Mouse (Mus musculus) limb, embryonic 14.5 days (tissue): ENCODE data around the gene Phldb2. TPM values are rescaled to one million over a fixed set of nuclear protein-coding genes. Genes with fewer than 3 reads are reported as not detected.

Experiments
- ATAC-seq: fragments of 200-750 bp; cut with Nextera tagmentation; 2 replicates; pipeline ENCODE4 v1.8.0; 2017; ENCODE audit warnings: low read depth, moderate number of reproducible peaks, moderate TSS enrichment; ENCODE audit not compliant: low FRiP score
- DNase-seq: peaks from one replicate; pipeline ENCODE4 v3.0.0-alpha.2; 2015; ENCODE audit warnings: low spot score
- H3K27ac ChIP-seq: fragments of 300-500 bp; sonication (generic); replicated peaks from 2 replicates; pipeline ENCODE4 v1.5.1; 2014; ENCODE audit warnings: low read depth, mild to moderate bottlenecking, low read length, moderate library complexity, mixed read lengths
- H3K27me3 ChIP-seq: fragments of 300-500 bp; sonication (generic); 2 replicates; pipeline ENCODE4 v1.6.1; 2014; ENCODE audit warnings: low read length, mixed read lengths; ENCODE audit not compliant: control insufficient read depth, insufficient read depth
- H3K36me3 ChIP-seq: fragments of 300-500 bp; sonication (generic); 2 replicates; pipeline ENCODE4 v1.6.1; 2014; ENCODE audit warnings: mild to moderate bottlenecking, low read length, moderate library complexity, mixed read lengths; ENCODE audit not compliant: control insufficient read depth, insufficient read depth
- H3K4me1 ChIP-seq: fragments of 300-500 bp; sonication (generic); 2 replicates; pipeline ENCODE4 v1.6.1; 2014; ENCODE audit warnings: antibody characterized with exemption, low read length, mixed read lengths; ENCODE audit not compliant: control insufficient read depth, insufficient read depth
- H3K4me2 ChIP-seq: fragments of 300-500 bp; sonication (generic); replicated peaks from 2 replicates; pipeline ENCODE4 v1.6.1; 2014; ENCODE audit warnings: low read depth, mild to moderate bottlenecking, low read length, moderate library complexity; ENCODE audit not compliant: severe bottlenecking
- H3K4me3 ChIP-seq: fragments of 300-500 bp; sonication (generic); replicated peaks from 2 replicates; pipeline ENCODE4 v1.5.1; 2014; ENCODE audit warnings: low read length
- H3K9ac ChIP-seq: fragments of 300-500 bp; sonication (generic); 2 replicates; pipeline ENCODE4 v1.6.1; 2014; ENCODE audit warnings: mild to moderate bottlenecking, low read depth, low read length, moderate library complexity; ENCODE audit not compliant: severe bottlenecking
- H3K9me3 ChIP-seq: fragments of 300-500 bp; sonication (generic); 2 replicates; pipeline ENCODE4 v1.6.1; 2016; ENCODE audit warnings: low read length; ENCODE audit not compliant: control insufficient read depth
- POLR2A ChIP-seq: fragments of 200-500 bp; IDR thresholded peaks from 2 replicates; pipeline ENCODE4 v1.8.0; 2012; ENCODE audit warnings: inconsistent platforms, mild to moderate bottlenecking, moderate library complexity, borderline replicate concordance; ENCODE audit not compliant: insufficient read depth, insufficient read length; ENCODE audit errors: extremely low read depth
- WGBS: fragments of 180-500 bp; shearing (Covaris S2); extraction: QIAGEN DNeasy Blood & Tissue Kit; methylation state at CpG from one replicate; pipeline ENCODE4 v1.1.7; 2014; 5-methylcytosine and 5-hydroxymethylcytosine counted together
- polyA plus RNA-seq, 2 experiments: library from polyadenylated mRNA; depleted of rRNA in 1 of 2; stranded (reverse) in 1 of 2; unstranded in 1 of 2; fragments of >200 nt; fragmentation: Nextera tagmentation in 1 of 2; extraction: Ambion mirVana in 1 of 2; gene quantifications; 2 replicates each; pipeline versions ENCODE4 v1.2.1 to v1.2.3; 2012 to 2014

The Phldb2 gene
- 46.5 and 51.0 TPM in 2 replicates for polyA plus RNA-seq (2012; rRNA removed)
- 55.8 and 57.9 TPM in 2 replicates for polyA plus RNA-seq (2014; fragmentation: Nextera tagmentation; extraction: Ambion mirVana)

DNA sequence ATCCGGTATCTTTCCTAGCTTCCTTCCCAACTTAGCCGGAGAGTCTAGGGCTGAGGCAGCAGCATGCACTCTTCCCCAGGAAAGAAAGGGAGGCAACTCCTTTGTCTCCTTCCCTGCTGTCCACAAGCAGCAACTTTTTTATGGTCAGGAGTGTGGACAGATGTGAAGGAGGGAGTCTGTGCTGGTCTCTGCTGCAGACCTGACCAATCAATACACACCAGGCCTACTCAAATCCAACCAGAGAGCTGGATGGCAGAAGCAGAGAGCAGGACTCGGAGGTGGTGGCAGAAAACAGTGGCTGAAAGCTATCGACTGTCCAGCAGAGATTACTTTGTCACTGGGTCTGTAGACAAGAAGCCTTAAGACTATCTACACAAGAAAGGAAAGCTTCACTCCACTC is at the start of gene Phldb2:
Gene Phldb2 (minus strand): TSS at position 205 of the 400 bp plus-strand sequence.
- Histone ChIP-seq H3K36me3 (no peaks in the 10 kb centered on the region), H3K27me3 (no peaks in the 10 kb centered on the region), H3K9me3 (no peaks in the 10 kb centered on the region), H3K27ac (no peak within 1 kb of the TSS), H3K4me2 (no peak within 1 kb of the TSS), H3K4me3 (no peak within 1 kb of the TSS), H3K9ac (no peak within 1 kb of the TSS), H3K4me1 (no peaks in the 10 kb centered on the region)
- no peak for TF ChIP-seq POLR2A
- ATAC-seq (no peak), DNase-seq (no peak)
- WGBS: 84% methylated on average over 4 of the region's 4 CpGs

- H3K27ac ChIP-seq: no peak overlapping the region
- no peaks in the 10 kb centered on the region for H3K4me1 ChIP-seq
- H3K36me3 ChIP-seq: no peaks in the 10 kb centered on the region
- WGBS: 77% methylated on average over 10 of the region's 10 CpGs
- H3K9me3 ChIP-seq: no peaks in the 10 kb centered on the region
- TF ChIP-seq POLR2A: no peak
- ATAC-seq (no peak), DNase-seq (no peak)
- no peaks in the 10 kb centered on the region for H3K27me3 ChIP-seq
- no peak overlapping the region for H3K4me3 ChIP-seq
- H3K4me2 ChIP-seq: no peak overlapping the region
- H3K9ac ChIP-seq: no peak overlapping the region
Measured at GRCm38 (mm10) chr16:46001550-46002166, 48.3 kb upstream of the Phldb2 start.

DNA sequence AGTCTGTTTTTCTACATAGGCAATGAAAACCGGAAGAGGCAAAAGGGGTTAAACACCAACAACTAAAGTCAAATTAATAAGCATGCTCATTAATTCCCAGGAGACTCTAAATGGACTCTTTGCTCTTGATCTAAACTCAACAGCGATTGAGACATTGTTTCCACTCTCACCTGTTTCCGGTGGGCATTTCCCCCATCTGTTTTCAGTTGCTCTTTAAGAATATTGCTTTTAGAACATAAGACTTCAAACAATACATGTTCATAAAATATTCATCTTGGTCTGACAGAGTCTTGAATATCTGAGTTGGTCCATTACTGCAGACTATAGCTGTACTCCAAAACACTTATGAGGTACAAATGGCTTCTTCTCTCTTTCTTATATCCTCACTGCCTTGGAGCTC is 47.6 kb upstream of the Phldb2 start:
- no peak for TF ChIP-seq POLR2A
- no peak for ATAC-seq
- Histone ChIP-seq H3K9ac (no peak overlapping the region), H3K36me3 (no peaks in the 10 kb centered on the region), H3K4me1 (no peaks in the 10 kb centered on the region), H3K27ac (no peak overlapping the region), H3K4me2 (no peak overlapping the region), H3K9me3 (no peaks in the 10 kb centered on the region), H3K27me3 (no peaks in the 10 kb centered on the region), H3K4me3 (no peak overlapping the region)
- WGBS: 51% methylated on average over 3 of the region's 3 CpGs
- DNase-seq: no peak

GRCm38 (mm10) chr16:45999374-46000191 is 46.2 kb upstream of the Phldb2 start:
- ATAC-seq (no peak), DNase-seq (no peak)
- no peaks in the 10 kb centered on the region for H3K27me3 ChIP-seq
- no peaks in the 10 kb centered on the region for H3K4me1 ChIP-seq
- 70% methylated on average over 10 of the region's 10 CpGs for WGBS
- H3K36me3 ChIP-seq: no peaks in the 10 kb centered on the region
- no peak overlapping the region for H3K27ac ChIP-seq
- no peak overlapping the region for H3K9ac ChIP-seq
- no peak overlapping the region for H3K4me2 ChIP-seq
- no peak for TF ChIP-seq POLR2A
- no peak overlapping the region for H3K4me3 ChIP-seq
- no peaks in the 10 kb centered on the region for H3K9me3 ChIP-seq

- no peak overlapping the region for H3K27ac ChIP-seq
- no peaks in the 10 kb centered on the region for H3K36me3 ChIP-seq
- 75% methylated on average over 7 of the region's 7 CpGs for WGBS
- no peak overlapping the region for H3K4me2 ChIP-seq
- H3K9me3 ChIP-seq: no peaks in the 10 kb centered on the region
- H3K27me3 ChIP-seq: no peaks in the 10 kb centered on the region
- DNase-seq (no peak), ATAC-seq (no peak)
- H3K9ac ChIP-seq: no peak overlapping the region
- no peak for TF ChIP-seq POLR2A
- no peak overlapping the region for H3K4me3 ChIP-seq
- H3K4me1 ChIP-seq: no peaks in the 10 kb centered on the region
Measured at GRCm38 (mm10) chr16:45998231-45998630, 44.8 kb upstream of the Phldb2 start.
